Mouse (Mus musculus) adrenal gland, postnatal 36 days (tissue): ENCODE data around the gene Mthfs. TPM values are rescaled to one million over a fixed set of nuclear protein-coding genes. Genes with fewer than 3 reads are reported as not detected.

Experiments used
- total RNA-seq, 2 experiments: library from RNA; stranded (reverse); gene quantifications; 2 replicates each; pipeline ENCODE4 v1.2.3; 2021

Gene Mthfs
- total RNA-seq, 2 experiments from 2014 or later: 27.0 to 43.7 TPM

Other genes starting within 250 kb of the Mthfs start
- gene Trim43b, start 117.8 kb upstream of the Mthfs start, total RNA-seq: under 1 TPM; 0.20 to 0.53 TPM
- gene Bcl2a1b, start 11.5 kb upstream of the Mthfs start, total RNA-seq: 1 to 10 TPM; 2.5 to 3.6 TPM
- not detected for gene Gm29094, start 11.3 kb upstream of the Mthfs start, total RNA-seq